Mouse (Mus musculus): ENCODE data around the gene Neurod4.

The Neurod4 gene

GRCm38 (mm10) chr10:130238318-130239209, 41.5 kb downstream of the Neurod4 start:
- no peak for DNase-seq (ENCODE audit: low read depth, low spot score)

- DNase-seq (ENCODE audit: low read depth, low spot score): no peak
These were observed 45.5 kb downstream of the Neurod4 start for GRCm38 (mm10) chr10:130234576-130234975.

GRCm38 (mm10) chr10:130232117-130232516, 47.9 kb downstream of the Neurod4 start:
- DNase-seq (ENCODE audit: low read depth, low spot score): no peak

GRCm38 (mm10) chr10:130229584-130229983, 50.5 kb downstream of the Neurod4 start:
- DNase-seq (ENCODE audit: low read depth, low spot score): peak; percentile 76

DNA sequence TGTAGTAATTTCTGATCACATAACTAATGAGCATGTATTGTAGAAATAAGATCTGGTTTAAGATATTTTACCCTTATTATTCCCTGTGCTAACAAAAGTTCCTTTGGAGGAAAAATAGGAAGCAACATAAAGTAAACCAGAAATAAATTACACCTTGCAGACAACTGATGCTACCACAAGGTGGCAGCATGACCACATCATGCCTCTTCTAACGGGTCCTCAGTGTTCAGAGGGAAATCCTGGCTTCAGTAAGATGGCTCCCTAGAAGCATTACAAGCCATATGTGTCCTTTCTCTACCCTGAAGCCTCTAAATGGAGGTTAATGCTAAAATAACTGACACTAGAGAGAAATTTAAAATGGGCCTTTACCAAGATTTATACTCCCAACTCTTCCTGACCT, 51.8 kb downstream of the Neurod4 start:
- peak; percentile 77 for DNase-seq (ENCODE audit: low read depth, low spot score)

DNA sequence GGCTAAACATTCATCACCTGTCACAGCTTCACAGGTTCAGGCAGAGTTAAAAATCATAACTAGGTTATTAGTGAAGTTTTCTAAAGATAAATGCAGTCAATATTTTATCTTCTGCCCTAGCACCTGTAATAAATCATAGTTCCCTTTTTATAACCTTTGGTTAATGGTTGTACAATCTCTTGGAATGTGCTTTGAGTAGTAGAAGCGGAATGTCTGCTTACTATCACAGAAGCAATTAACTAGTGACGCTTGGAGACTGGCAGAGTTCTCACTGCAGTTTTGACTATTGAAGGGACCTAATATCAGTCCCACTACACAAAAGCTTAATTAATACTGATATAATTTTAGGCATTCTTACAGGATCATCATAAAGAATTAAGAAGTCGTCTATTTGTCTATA, 55.0 kb downstream of the Neurod4 start:
- no peak for DNase-seq (ENCODE audit: low read depth, low spot score)

Measured in ES-CJ7 (cell line).